In genomic region chr16:18135196-18135595, GRCm38 (mm10) we compare ENCODE assay signal across 11 mouse cellular contexts. TPM values are rescaled to one million over a fixed set of nuclear protein-coding genes. Genes with fewer than 3 reads are reported as not detected.
A peak's percentile ranks its signal among the peaks of the same experiment; 100 is the strongest.
DNase-seq lines count a peak whose midpoint lies in the region; ATAC-seq and TF ChIP-seq lines count a peak whose summit lies in the region.
"Had no signal": no experiment of that assay in that cellular context is flagged by ENCODE, and none has a peak within 500 bp of the region (broad histone marks: within the 10 kb centered on the region; RNA-seq: fewer than 3 reads in every experiment).

No protein-coding gene starts in this region.

- H3K9ac ChIP-seq in midbrain, embryonic 16.5 days (ENCODE audit: low read depth, low read length), result no peak overlapping the region
- H3K9ac ChIP-seq in midbrain, embryonic 13.5 days (replicated peaks), result no peak overlapping the region
- H3K9ac ChIP-seq: liver, embryonic 14.5 days had no signal

- no peaks in the 10 kb centered on the region for H3K9me3 ChIP-seq in midbrain, embryonic 16.5 days (replicated peaks; ENCODE audit: control insufficient read depth, low read length, poor library complexity, severe bottlenecking)
- no peaks in the 10 kb centered on the region for H3K9me3 ChIP-seq in midbrain, embryonic 13.5 days

- H3K4me3 ChIP-seq in layer of hippocampus, adult 2 months, result no peak overlapping the region
- H3K4me3 ChIP-seq in midbrain, embryonic 16.5 days (ENCODE audit: low read depth, low read length), result no peak overlapping the region
- H3K4me3 ChIP-seq in midbrain, embryonic 13.5 days (replicated peaks), result no peak overlapping the region
- H3K4me3 ChIP-seq: erythroblast, embryonic 14.5 days had no signal

- DNase-seq in frontal cortex, postnatal 14 days (ENCODE audit: low spot score in 2 of 2), result no peak
- DNase-seq in layer of hippocampus, adult 2 months (ENCODE audit: low spot score in 2 of 2), result no peak
- no peak for DNase-seq in layer of hippocampus, postnatal 36 days
- peak; percentile 78 to 86 for DNase-seq in adrenal gland, postnatal 36 days
- DNase-seq in heart, postnatal 36 days, result peak; percentile 34 to 37

- H3K27ac ChIP-seq in layer of hippocampus, adult 2 months, result peak overlapping the region; percentile 95
- H3K27ac ChIP-seq in midbrain, embryonic 16.5 days (ENCODE audit: low read length), result no peak overlapping the region
- H3K27ac ChIP-seq in midbrain, embryonic 13.5 days, result no peak overlapping the region
- H3K27ac ChIP-seq: liver, embryonic 14.5 days had no signal

- no peak for TF ChIP-seq CTCF in layer of hippocampus, adult 2 months (conservative IDR thresholded peaks at IDR 0.05)

- ATAC-seq in frontal cortex, adult (ENCODE audit: low TSS enrichment), result peak; percentile 4; the same call in 1 of the 2 replicates
- no peak for ATAC-seq in midbrain, embryonic 16.5 days
- no peak for ATAC-seq in midbrain, embryonic 13.5 days

- intact Hi-C loops in heart, postnatal 36 days (cut with DNase I), result no loop called here

- H3K4me2 ChIP-seq in midbrain, embryonic 16.5 days (ENCODE audit: low read length), result no peak overlapping the region
- H3K4me2 ChIP-seq in midbrain, embryonic 13.5 days (replicated peaks), result no peak overlapping the region

- 81% methylated on average over 5 of the region's 5 CpGs for WGBS in midbrain, embryonic 16.5 days
- 86% methylated on average over 5 of the region's 5 CpGs for WGBS in midbrain, embryonic 13.5 days

- H3K27me3 ChIP-seq in midbrain, embryonic 16.5 days (ENCODE audit: control insufficient read depth, insufficient read depth, low read depth, low read length), result no peaks in the 10 kb centered on the region
- H3K27me3 ChIP-seq in midbrain, embryonic 13.5 days, result peaks cover 3% of the 10 kb centered on the region

- peaks cover 6% of the 10 kb centered on the region; the same call in 1 of the 2 replicates for H3K36me3 ChIP-seq in midbrain, embryonic 16.5 days (ENCODE audit: control insufficient read depth, insufficient read depth, low read length)
- H3K36me3 ChIP-seq in midbrain, embryonic 13.5 days, result no peaks in the 10 kb centered on the region

- H3K4me1 ChIP-seq in midbrain, embryonic 16.5 days (ENCODE audit: control insufficient read depth, insufficient read depth, low read length), result peaks cover 10% of the 10 kb centered on the region
- peaks cover 16% of the 10 kb centered on the region for H3K4me1 ChIP-seq in midbrain, embryonic 13.5 days (replicated peaks)

RNA-seq across cellular contexts. Expression of gene Rtn4r, which starts 7.8 kb away (rescaled TPM):
- 100 to 1,000 TPM; 106 to 111 TPM for total RNA-seq in layer of hippocampus, adult 2 months (2021)
- total RNA-seq in layer of hippocampus, postnatal 36 days (2021), result 100 to 1,000 TPM in 1 of 2 experiments, 10 to 100 TPM in 1; 96.1 to 105 TPM
- under 1 TPM in 1 of 2 experiments, not detected in 1; 0.20 TPM for total RNA-seq in adrenal gland, postnatal 36 days (2021)
- total RNA-seq in heart, postnatal 36 days (2021), result 1 to 10 TPM; 2.1 to 6.0 TPM
- 26.6 and 29.7 TPM in 2 replicates for polyA plus RNA-seq in midbrain, embryonic 16.5 days (2015; fragmentation: Nextera tagmentation; extraction: Ambion mirVana)
- polyA plus RNA-seq in midbrain, embryonic 13.5 days (2015; fragmentation: Nextera tagmentation; extraction: Ambion mirVana), result 10.4 and 13.4 TPM in 2 replicates
- total RNA-seq: neutrophil, adult 5-6 weeks had no signal

RNA-seq across cellular contexts. Expression of gene Prodh, which starts 45.2 kb away (rescaled TPM):
- total RNA-seq in layer of hippocampus, adult 2 months (2021), result 10 to 100 TPM; 45.1 to 48.2 TPM
- total RNA-seq in layer of hippocampus, postnatal 36 days (2021), result 10 to 100 TPM; 32.7 to 42.6 TPM
- 10 to 100 TPM; 13.1 to 47.7 TPM for total RNA-seq in adrenal gland, postnatal 36 days (2021)
- 10 to 100 TPM; 23.6 to 28.4 TPM for total RNA-seq in heart, postnatal 36 days (2021)
- 3.6 and 4.1 TPM in 2 replicates for polyA plus RNA-seq in midbrain, embryonic 16.5 days (2015; fragmentation: Nextera tagmentation; extraction: Ambion mirVana)
- 4.9 and 5.2 TPM in 2 replicates for polyA plus RNA-seq in midbrain, embryonic 13.5 days (2015; fragmentation: Nextera tagmentation; extraction: Ambion mirVana)

Comparison
In these comparisons a context has a peak if more than half of its experiments do, and no peak if none do; other contexts are left out.
1. DNase-seq: peak in adrenal gland, postnatal 36 days (2 of 2) and heart, postnatal 36 days (2 of 2); none in frontal cortex, postnatal 14 days (0 of 2), layer of hippocampus, adult 2 months (0 of 2) and layer of hippocampus, postnatal 36 days (0 of 2).
2. RNA of gene Rtn4r, which starts 7.8 kb away (total RNA-seq): 106 to 111 TPM in layer of hippocampus, adult 2 months and 96.1 to 105 TPM in layer of hippocampus, postnatal 36 days; 2.1 to 6.0 TPM in heart, postnatal 36 days and 0.20 TPM in adrenal gland, postnatal 36 days; every median in the first group is over 10 times any median in the second.